Mouse (Mus musculus) limb, embryonic 11.5 days (tissue): ENCODE data around the gene Hsp90aa1. TPM values are rescaled to one million over a fixed set of nuclear protein-coding genes. Genes with fewer than 3 reads are reported as not detected.
"Not testable (repeated sequence)": the region's sequence is repeated elsewhere in the genome, so short reads cannot be mapped to it uniquely, and the experiment has no call there.

Experiments used
- ATAC-seq: fragments of 200-750 bp; cut with Nextera tagmentation; 2 replicates; pipeline ENCODE4 v1.8.0; 2017; ENCODE audit warnings: low read depth; ENCODE audit not compliant: insufficient number of reproducible peaks, low FRiP score, low TSS enrichment
- DNase-seq: peaks from one replicate; pipeline ENCODE4 v3.0.0-alpha.2; 2015; ENCODE audit warnings: low spot score
- H3K27ac ChIP-seq: fragments of 300-500 bp; sonication (generic); replicated peaks from 2 replicates; pipeline ENCODE4 v1.5.1; 2014; ENCODE audit warnings: low read depth, mild to moderate bottlenecking, low read length
- H3K27me3 ChIP-seq: fragments of 300-500 bp; sonication (generic); 2 replicates; pipeline ENCODE4 v1.6.1; 2014; ENCODE audit warnings: mild to moderate bottlenecking, low read length, mixed read lengths; ENCODE audit not compliant: control insufficient read depth, insufficient read depth
- H3K36me3 ChIP-seq: fragments of 300-500 bp; sonication (generic); 2 replicates; pipeline ENCODE4 v1.6.1; 2014; ENCODE audit warnings: mild to moderate bottlenecking, low read length, moderate library complexity, mixed read lengths; ENCODE audit not compliant: control insufficient read depth, insufficient read depth
- H3K4me1 ChIP-seq: fragments of 300-500 bp; sonication (generic); 2 replicates; pipeline ENCODE4 v1.6.1; 2014; ENCODE audit warnings: low read length, mixed read lengths; ENCODE audit not compliant: control insufficient read depth, insufficient read depth
- H3K4me2 ChIP-seq: fragments of 300-500 bp; sonication (generic); 2 replicates; pipeline ENCODE4 v1.6.1; 2014; ENCODE audit warnings: low read depth, mild to moderate bottlenecking, moderate library complexity; ENCODE audit not compliant: severe bottlenecking
- H3K4me3 ChIP-seq: fragments of 300-500 bp; sonication (generic); 2 replicates; pipeline ENCODE4 v1.5.1; 2014; ENCODE audit warnings: low read depth, low read length
- H3K9ac ChIP-seq: fragments of 300-500 bp; sonication (generic); 2 replicates; pipeline ENCODE4 v1.6.1; 2014; ENCODE audit warnings: mild to moderate bottlenecking, low read length
- H3K9me3 ChIP-seq: fragments of 300-500 bp; sonication (generic); 2 replicates; pipeline ENCODE4 v1.6.1; 2016; ENCODE audit warnings: low read length; ENCODE audit not compliant: control insufficient read depth
- WGBS: fragments of 180-500 bp; shearing (Covaris S2); extraction: QIAGEN DNeasy Blood & Tissue Kit; methylation state at CpG from one replicate; pipeline ENCODE4 v1.1.7; 2014; 5-methylcytosine and 5-hydroxymethylcytosine counted together
- polyA plus RNA-seq: library from polyadenylated mRNA; unstranded; fragments of >200 nt; fragmentation: Nextera tagmentation; extraction: Ambion mirVana; gene quantifications from 2 replicates; pipeline ENCODE4 v1.2.1, GENCODE M21; 2014

The Hsp90aa1 gene
- polyA plus RNA-seq, 1 experiment from 2014 or later: 1,253 TPM

- H3K4me3 ChIP-seq, H3K9ac ChIP-seq, H3K4me1 ChIP-seq, H3K36me3 ChIP-seq, ATAC-seq, H3K27me3 ChIP-seq, H3K9me3 ChIP-seq, H3K4me2 ChIP-seq, H3K27ac ChIP-seq, DNase-seq: not testable (repeated sequence)
- WGBS: 82% methylated on average over 4 of the region's 4 CpGs
Observed at GRCm38 (mm10) chr12:110705419-110705818, 2.9 kb upstream of the Hsp90aa1 start.

GRCm38 (mm10) chr12:110703682-110704081, 1.2 kb upstream of the Hsp90aa1 start:
- Histone ChIP-seq H3K27ac (no peak overlapping the region), H3K9me3 (no peaks in the 10 kb centered on the region), H3K36me3 (no peaks in the 10 kb centered on the region), H3K9ac (no peak overlapping the region), H3K27me3 (no peaks in the 10 kb centered on the region), H3K4me1 (peaks cover 4% of the 10 kb centered on the region; the same call in 1 of the 2 replicates), H3K4me3 (no peak overlapping the region), H3K4me2 (no peak overlapping the region)
- DNase-seq (no peak), ATAC-seq (no peak)
- 67% methylated on average over 7 of the region's 7 CpGs for WGBS

GRCm38 (mm10) chr12:110703008-110703471, 512 bp upstream of the Hsp90aa1 start:
- no peak overlapping the region for H3K4me3 ChIP-seq
- peaks cover 4% of the 10 kb centered on the region; the same call in 1 of the 2 replicates for H3K4me1 ChIP-seq
- no peak overlapping the region for H3K9ac ChIP-seq
- no peaks in the 10 kb centered on the region for H3K27me3 ChIP-seq
- no peak overlapping the region for H3K27ac ChIP-seq
- no peak overlapping the region for H3K4me2 ChIP-seq
- DNase-seq: peak; percentile 93
- no peaks in the 10 kb centered on the region for H3K36me3 ChIP-seq
- no peaks in the 10 kb centered on the region for H3K9me3 ChIP-seq
- ATAC-seq: no peak
- WGBS: 33% methylated on average over 8 of the region's 8 CpGs

GRCm38 (mm10) chr12:110701363-110701762, 1.2 kb downstream of the Hsp90aa1 start:
- DNase-seq, H3K9me3 ChIP-seq, H3K4me2 ChIP-seq, H3K27me3 ChIP-seq, H3K9ac ChIP-seq, H3K4me3 ChIP-seq, H3K27ac ChIP-seq, H3K36me3 ChIP-seq, H3K4me1 ChIP-seq, ATAC-seq: not testable (repeated sequence)
- WGBS: 23% methylated on average over 3 of the region's 3 CpGs

GRCm38 (mm10) chr12:110700730-110701129, 1.8 kb downstream of the Hsp90aa1 start:
- H3K4me2 ChIP-seq: no peak overlapping the region
- no peaks in the 10 kb centered on the region for H3K36me3 ChIP-seq
- no peak overlapping the region for H3K27ac ChIP-seq
- 90% methylated on average over 2 of the region's 2 CpGs for WGBS
- no peaks in the 10 kb centered on the region for H3K27me3 ChIP-seq
- DNase-seq: no peak
- H3K4me3 ChIP-seq: no peak overlapping the region
- peaks cover 4% of the 10 kb centered on the region; the same call in 1 of the 2 replicates for H3K4me1 ChIP-seq
- no peak for ATAC-seq
- H3K9me3 ChIP-seq: no peaks in the 10 kb centered on the region
- H3K9ac ChIP-seq: no peak overlapping the region

GRCm38 (mm10) chr12:110699171-110699547, 3.4 kb downstream of the Hsp90aa1 start:
- H3K27ac ChIP-seq: no peak overlapping the region
- peak overlapping the region; percentile 2; the same call in 1 of the 2 replicates for H3K4me2 ChIP-seq
- H3K4me1 ChIP-seq: peaks cover 9% of the 10 kb centered on the region
- no peaks in the 10 kb centered on the region for H3K9me3 ChIP-seq
- no peak overlapping the region for H3K4me3 ChIP-seq
- WGBS: 53% methylated on average over 2 of the region's 2 CpGs
- H3K9ac ChIP-seq: no peak overlapping the region
- DNase-seq (no peak), ATAC-seq (no peak)
- peaks cover 3% of the 10 kb centered on the region; the same call in 1 of the 2 replicates for H3K36me3 ChIP-seq
- no peaks in the 10 kb centered on the region for H3K27me3 ChIP-seq

GRCm38 (mm10) chr12:110698523-110699170, 3.9 kb downstream of the Hsp90aa1 start:
- Histone ChIP-seq H3K4me3 (no peak overlapping the region), H3K27ac (no peak overlapping the region), H3K9ac (0 out of 2 replicates have a peak overlapping the region, but pooled peaks have one; percentile 27), H3K36me3 (peaks cover 3% of the 10 kb centered on the region; the same call in 1 of the 2 replicates), H3K9me3 (no peaks in the 10 kb centered on the region), H3K27me3 (no peaks in the 10 kb centered on the region), H3K4me2 (peak overlapping the region; percentile 2; the same call in 1 of the 2 replicates), H3K4me1 (peaks cover 9% of the 10 kb centered on the region)
- ATAC-seq (no peak), DNase-seq (peak; percentile 39)
- 42% methylated on average over 15 of the region's 15 CpGs for WGBS

- H3K4me1 ChIP-seq: peaks cover 9% of the 10 kb centered on the region
Observed at GRCm38 (mm10) chr12:110698080-110698479, 4.4 kb downstream of the Hsp90aa1 start.

More at GRCm38 (mm10) chr12:110698080-110698479, 4.4 kb downstream of the Hsp90aa1 start:
- ATAC-seq: no peak
- WGBS: 88% methylated on average over 1 of the region's 1 CpGs
- no peaks in the 10 kb centered on the region for H3K27me3 ChIP-seq
- no peak overlapping the region for H3K9ac ChIP-seq
- no peak overlapping the region for H3K27ac ChIP-seq
- peaks cover 4% of the 10 kb centered on the region; the same call in 1 of the 2 replicates for H3K36me3 ChIP-seq
- H3K4me3 ChIP-seq: no peak overlapping the region
- H3K4me2 ChIP-seq: no peak overlapping the region
- H3K9me3 ChIP-seq: no peaks in the 10 kb centered on the region
- no peak for DNase-seq
